Mouse (Mus musculus): ENCODE results near the gene Elk4. TPM values are rescaled to one million over a fixed set of nuclear protein-coding genes. Genes with fewer than 3 reads are reported as not detected.

Elk4 gene
- polyA plus RNA-seq, 1 experiment from 2014 or later, result 23.0 TPM

DNA sequence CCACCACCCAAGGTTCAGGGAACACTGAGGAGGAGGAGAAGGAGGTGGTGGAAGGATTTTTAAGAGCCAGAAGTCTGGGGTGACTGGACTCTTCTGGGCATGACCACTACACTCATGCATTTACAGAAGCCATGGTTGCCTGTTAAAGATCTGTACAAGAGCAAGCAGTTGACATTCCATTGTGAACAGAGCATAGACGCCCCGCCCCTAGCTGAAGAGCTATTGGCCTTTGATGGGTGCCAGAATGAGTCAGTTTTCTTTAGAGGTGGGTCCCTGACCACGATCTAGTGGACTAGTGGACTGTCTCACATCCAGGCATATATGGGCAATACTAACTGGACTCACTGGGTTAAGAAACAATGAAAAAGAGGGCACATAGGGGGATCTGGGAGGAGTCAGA is 1.4 kb upstream of the Elk4 start:
- H3K27ac ChIP-seq (replicated peaks), result no peak overlapping the region
- no peak overlapping the region for H3K9ac ChIP-seq
- no peaks in the 10 kb centered on the region for H3K27me3 ChIP-seq
- WGBS, result 78% methylated on average over 3 of the region's 3 CpGs
- no peak overlapping the region for H3K4me2 ChIP-seq (replicated peaks)
- no peaks in the 10 kb centered on the region for H3K36me3 ChIP-seq
- peaks cover 38% of the 10 kb centered on the region for H3K4me1 ChIP-seq
- no peak overlapping the region for H3K4me3 ChIP-seq (replicated peaks)
- ATAC-seq (ENCODE audit: insufficient number of reproducible peaks, low FRiP score, low TSS enrichment, low read depth), result no peak
- no peaks in the 10 kb centered on the region for H3K9me3 ChIP-seq (replicated peaks)

DNA sequence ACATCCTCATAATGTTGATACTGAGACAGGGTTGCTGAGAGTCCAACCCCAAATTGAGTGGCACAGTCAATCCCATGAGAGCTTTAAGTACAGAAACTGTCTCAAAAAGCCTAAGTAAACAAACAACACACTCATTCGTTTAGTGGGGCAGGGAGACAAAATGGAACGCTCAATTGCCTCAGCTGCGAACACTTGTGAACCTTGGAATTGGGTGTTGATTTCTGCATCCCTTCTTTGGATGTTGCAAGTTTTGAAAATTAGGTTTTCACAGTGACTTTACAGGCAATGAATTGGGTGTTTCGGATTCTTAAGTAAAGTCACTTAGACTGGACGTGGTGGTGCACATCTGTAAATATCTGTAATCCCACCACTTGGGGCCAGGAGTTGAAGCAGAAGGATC is 686 bp upstream of the Elk4 start:
- Histone ChIP-seq H3K36me3 (no peaks in the 10 kb centered on the region), H3K4me2 (replicated peaks) (peak overlapping the region; percentile 62), H3K9me3 (replicated peaks) (no peaks in the 10 kb centered on the region), H3K4me1 (peaks cover 40% of the 10 kb centered on the region), H3K27me3 (no peaks in the 10 kb centered on the region), H3K4me3 (replicated peaks) (peak overlapping the region; percentile 84), H3K27ac (replicated peaks) (peak overlapping the region; percentile 100), H3K9ac (no peak overlapping the region)
- 23% methylated on average over 5 of the region's 5 CpGs for WGBS
- no peak for ATAC-seq (ENCODE audit: insufficient number of reproducible peaks, low FRiP score, low TSS enrichment, low read depth)

DNA sequence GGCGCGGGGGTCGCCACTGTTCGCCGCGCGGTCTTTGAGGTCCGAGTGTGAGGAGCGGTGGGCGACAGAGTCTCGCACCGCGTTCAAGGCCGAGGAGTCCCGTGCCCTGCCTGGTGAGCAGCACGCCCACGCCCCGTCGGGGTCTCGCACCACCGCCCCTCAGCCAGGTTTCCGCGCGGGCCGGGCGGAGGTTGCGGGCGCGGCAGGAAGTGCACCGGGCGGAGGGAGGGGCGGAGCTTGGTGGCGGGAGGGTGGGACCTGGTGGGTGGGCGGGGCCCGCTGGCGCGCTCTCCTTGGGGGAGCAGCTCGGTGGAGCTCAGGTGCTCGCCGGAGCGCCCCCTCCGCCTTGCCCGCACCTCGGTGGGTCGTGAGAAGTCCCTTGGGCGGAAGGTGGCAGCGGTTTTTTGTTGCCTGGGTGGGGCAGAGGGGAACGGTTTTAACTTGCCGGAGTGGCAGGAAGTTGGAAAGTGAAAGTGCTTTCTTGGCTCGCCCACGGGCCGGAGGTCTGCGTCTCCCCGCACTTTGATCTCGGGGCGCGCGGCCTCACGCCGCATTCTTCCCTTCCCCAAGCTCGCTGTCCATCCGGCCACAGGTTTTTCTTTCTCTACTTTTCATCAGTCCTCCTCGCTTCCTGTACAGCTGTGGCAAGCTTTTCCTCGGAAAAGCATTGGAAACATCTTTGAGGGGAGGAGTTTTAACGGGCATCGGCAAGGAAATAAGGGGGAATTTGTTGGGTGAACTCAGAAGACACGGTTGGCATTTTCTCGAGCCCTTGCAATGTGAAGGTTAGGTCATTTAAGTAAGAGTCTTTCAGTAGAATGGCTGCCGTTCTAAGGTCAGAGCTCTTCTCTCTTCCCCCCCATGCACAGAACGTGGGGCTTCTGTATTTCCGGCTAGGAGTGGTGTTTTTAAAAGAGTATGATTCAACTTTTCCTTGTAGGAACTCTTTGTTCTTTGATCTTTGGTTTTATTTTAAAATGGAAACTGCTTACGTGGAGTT is 721 bp downstream of the Elk4 start:
- under 1% methylated on average over 71 of the region's 72 CpGs for WGBS
- peak overlapping the region; percentile 62 for H3K4me2 ChIP-seq (replicated peaks)
- peak overlapping the region; percentile 84 for H3K4me3 ChIP-seq (replicated peaks)
- peaks cover 38% of the 10 kb centered on the region for H3K4me1 ChIP-seq
- H3K9ac ChIP-seq, result peak overlapping the region; percentile 96
- H3K36me3 ChIP-seq, result no peaks in the 10 kb centered on the region
- H3K27ac ChIP-seq (replicated peaks), result peak overlapping the region; percentile 100
- H3K27me3 ChIP-seq, result no peaks in the 10 kb centered on the region
- no peaks in the 10 kb centered on the region for H3K9me3 ChIP-seq (replicated peaks)
- peak; percentile 90 for ATAC-seq (ENCODE audit: insufficient number of reproducible peaks, low FRiP score, low TSS enrichment, low read depth)

DNA sequence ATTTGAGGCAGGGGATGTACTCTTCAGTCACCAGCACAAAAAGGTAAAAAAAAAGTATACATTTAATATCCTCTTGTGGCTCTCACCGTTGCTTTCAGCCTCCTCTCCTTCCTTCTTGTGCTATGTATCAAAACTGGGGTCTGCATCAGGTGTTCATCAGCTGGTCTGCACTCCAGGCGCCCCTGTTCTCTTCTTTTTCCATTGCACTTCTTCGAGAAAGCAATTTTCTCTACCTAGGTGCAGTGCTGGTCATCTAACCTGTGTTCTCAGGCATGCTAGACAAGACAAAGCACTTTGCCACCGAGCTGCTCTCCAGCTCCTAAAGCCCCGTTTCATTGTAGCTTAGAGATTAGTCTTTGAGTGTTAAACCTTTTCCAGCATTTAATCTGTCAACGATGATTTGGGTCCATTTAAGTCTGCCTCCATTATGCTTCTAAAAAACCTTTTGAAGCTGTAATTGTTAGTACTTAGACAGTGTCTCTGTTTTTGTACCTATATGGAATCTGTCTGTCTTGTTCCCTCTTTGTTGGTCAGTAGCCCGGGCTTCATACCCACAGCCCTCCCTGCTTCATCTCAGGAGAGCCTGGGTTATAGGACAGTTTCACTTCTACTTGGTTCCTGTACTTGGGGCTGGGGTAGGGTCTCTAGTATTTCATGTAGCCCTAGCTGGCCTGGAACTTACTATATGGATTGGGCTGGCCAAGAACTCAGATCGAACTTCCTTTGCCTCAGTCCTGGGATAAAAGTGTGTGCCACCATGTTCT is 1.7 kb downstream of the Elk4 start:
- Histone ChIP-seq H3K4me1 (peaks cover 34% of the 10 kb centered on the region), H3K4me3 (replicated peaks) (peak overlapping the region; percentile 84), H3K36me3 (no peaks in the 10 kb centered on the region), H3K9ac (peak overlapping the region; percentile 96; the same call in 1 of the 2 replicates), H3K9me3 (replicated peaks) (no peaks in the 10 kb centered on the region), H3K27me3 (no peaks in the 10 kb centered on the region), H3K27ac (replicated peaks) (peak overlapping the region; percentile 100), H3K4me2 (replicated peaks) (peak overlapping the region; percentile 62)
- WGBS, result 37% methylated on average over 8 of the region's 8 CpGs
- no peak for ATAC-seq (ENCODE audit: insufficient number of reproducible peaks, low FRiP score, low TSS enrichment, low read depth)

DNA sequence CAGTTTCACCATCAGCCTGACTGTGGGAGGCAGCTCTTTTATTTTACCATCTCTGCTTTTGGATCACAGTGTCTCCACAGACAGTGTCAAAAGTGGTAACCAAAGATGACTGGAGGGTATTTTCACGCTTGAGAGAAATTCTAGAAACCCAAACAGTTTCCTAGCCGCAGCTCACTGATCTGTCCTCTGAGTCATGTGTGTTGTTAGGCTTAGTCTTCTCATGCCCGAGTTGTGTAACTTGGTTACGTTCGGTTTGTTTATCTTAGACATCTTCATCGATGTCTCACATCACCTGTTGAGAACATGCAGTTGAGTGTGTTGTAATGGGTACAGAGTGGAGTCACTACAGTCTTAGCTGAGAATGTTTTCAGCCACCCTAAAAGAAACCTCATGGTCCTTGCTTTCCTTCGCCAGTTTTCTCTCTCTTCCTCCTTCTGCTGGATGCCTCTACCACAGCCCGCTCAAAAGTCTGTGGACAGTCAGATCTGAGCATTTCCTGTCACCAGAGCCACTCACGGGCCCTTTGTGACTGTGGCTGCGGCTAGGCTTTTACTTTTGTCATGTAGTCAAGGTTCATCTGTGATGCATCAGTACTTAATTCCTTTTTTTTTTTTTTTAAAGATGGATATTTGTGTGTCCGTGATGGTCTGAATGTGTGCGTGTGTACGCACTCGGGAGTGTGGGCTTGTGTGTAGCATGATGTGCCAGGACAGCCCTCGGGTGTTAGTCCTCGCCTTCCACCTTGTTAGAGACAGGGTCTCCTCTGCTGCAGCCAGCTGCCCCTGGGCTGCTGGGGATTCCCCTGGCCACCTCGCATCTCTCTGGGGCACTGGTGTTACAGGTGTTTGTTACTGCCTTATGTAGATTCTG is 3.5 kb downstream of the Elk4 start:
- ATAC-seq (ENCODE audit: insufficient number of reproducible peaks, low FRiP score, low TSS enrichment, low read depth), result no peak
- 0 out of 2 replicates have a peak overlapping the region, but pooled peaks have one; percentile 48 for H3K27ac ChIP-seq (replicated peaks)
- 74% methylated on average over 17 of the region's 17 CpGs for WGBS
- no peaks in the 10 kb centered on the region for H3K9me3 ChIP-seq (replicated peaks)
- peak overlapping the region; percentile 4; the same call in 1 of the 2 replicates for H3K4me2 ChIP-seq (replicated peaks)
- peaks cover 15% of the 10 kb centered on the region; the same call in 1 of the 2 replicates for H3K36me3 ChIP-seq
- H3K27me3 ChIP-seq, result no peaks in the 10 kb centered on the region
- H3K9ac ChIP-seq, result no peak overlapping the region
- H3K4me1 ChIP-seq, result peaks cover 28% of the 10 kb centered on the region
- H3K4me3 ChIP-seq (replicated peaks), result no peak overlapping the region

DNA sequence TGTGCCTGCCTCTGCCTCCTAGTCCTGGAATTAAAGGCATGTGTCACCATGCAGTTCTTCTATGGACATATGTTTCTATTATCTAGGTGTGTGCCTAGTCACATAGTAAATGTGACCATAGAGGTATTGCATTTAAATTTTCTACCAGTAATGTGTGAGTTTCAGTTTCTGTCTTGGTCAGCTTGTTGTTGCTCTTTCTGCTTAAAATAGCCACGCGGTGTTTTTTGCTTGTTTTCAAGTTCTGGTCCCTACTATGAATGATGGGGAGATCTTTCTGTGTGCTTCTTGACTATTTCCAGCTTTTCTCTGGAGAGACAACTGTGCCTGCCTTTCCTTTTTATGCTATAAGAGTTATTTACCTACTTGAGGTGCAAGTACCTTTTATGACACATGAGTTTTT is 4.4 kb downstream of the Elk4 start:
- ATAC-seq (ENCODE audit: insufficient number of reproducible peaks, low FRiP score, low TSS enrichment, low read depth), result no peak

DNA sequence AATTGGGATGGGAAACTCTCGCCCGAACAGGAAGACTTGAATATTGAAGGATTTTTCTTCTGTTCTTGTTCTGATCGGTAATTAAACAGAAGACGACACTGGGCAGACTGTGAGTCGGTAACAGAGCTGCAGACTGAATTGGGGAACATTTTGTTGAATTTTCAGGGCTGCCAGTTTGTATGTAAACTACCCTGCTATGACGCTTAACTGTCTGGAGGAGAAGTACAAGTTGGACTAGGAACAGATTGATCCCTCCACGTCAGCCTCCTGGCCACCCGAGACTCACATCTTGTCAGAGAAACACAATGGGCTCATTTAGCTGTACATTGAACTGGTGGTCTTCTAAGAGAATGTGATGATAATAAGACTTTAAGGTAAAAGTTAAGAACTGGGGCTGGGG is 5.5 kb downstream of the Elk4 start:
- H3K4me1 ChIP-seq, result peaks cover 23% of the 10 kb centered on the region
- 76% methylated on average over 8 of the region's 8 CpGs for WGBS
- no peaks in the 10 kb centered on the region for H3K27me3 ChIP-seq
- H3K36me3 ChIP-seq, result peaks cover 28% of the 10 kb centered on the region
- no peak for ATAC-seq (ENCODE audit: insufficient number of reproducible peaks, low FRiP score, low TSS enrichment, low read depth)
- H3K4me2 ChIP-seq (replicated peaks), result no peak overlapping the region
- H3K27ac ChIP-seq (replicated peaks), result no peak overlapping the region
- no peak overlapping the region for H3K4me3 ChIP-seq (replicated peaks)
- H3K9me3 ChIP-seq (replicated peaks), result no peaks in the 10 kb centered on the region
- H3K9ac ChIP-seq, result no peak overlapping the region

More for the DNA sequence above, 4.4 kb downstream of the Elk4 start:
- no peak overlapping the region for H3K4me3 ChIP-seq (replicated peaks)
- H3K9me3 ChIP-seq (replicated peaks), result no peaks in the 10 kb centered on the region
- H3K36me3 ChIP-seq, result peaks cover 19% of the 10 kb centered on the region
- H3K4me2 ChIP-seq (replicated peaks), result no peak overlapping the region
- H3K4me1 ChIP-seq, result peaks cover 24% of the 10 kb centered on the region
- no peaks in the 10 kb centered on the region for H3K27me3 ChIP-seq
- WGBS, result 79% methylated on average over 2 of the region's 2 CpGs
- no peak overlapping the region for H3K27ac ChIP-seq (replicated peaks)
- H3K9ac ChIP-seq, result no peak overlapping the region

DNA sequence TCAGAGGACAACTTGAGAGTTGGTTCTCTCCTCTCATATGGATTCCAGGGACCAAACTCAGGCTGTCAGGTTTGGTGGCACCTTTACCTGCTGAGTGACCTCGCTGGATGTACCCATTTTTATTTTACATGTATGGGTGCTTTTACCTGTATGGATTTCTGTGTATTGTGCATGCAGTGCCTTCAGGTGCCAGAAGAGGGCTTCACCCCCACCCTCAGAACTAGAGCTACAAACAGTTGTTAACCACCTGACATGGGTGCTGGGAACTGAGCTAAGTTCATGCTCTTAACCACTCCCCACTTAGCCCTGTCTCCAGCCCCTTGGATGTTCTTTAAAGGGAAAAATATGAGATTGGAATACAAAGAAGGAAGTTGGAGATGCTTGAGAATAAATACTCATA is 7.4 kb downstream of the Elk4 start:
- Histone ChIP-seq H3K27ac (replicated peaks) (no peak overlapping the region), H3K4me2 (replicated peaks) (no peak overlapping the region), H3K36me3 (peaks cover 45% of the 10 kb centered on the region), H3K9me3 (replicated peaks) (no peaks in the 10 kb centered on the region), H3K9ac (no peak overlapping the region), H3K4me1 (peaks cover 13% of the 10 kb centered on the region), H3K27me3 (no peaks in the 10 kb centered on the region), H3K4me3 (replicated peaks) (no peak overlapping the region)
- no peak for ATAC-seq (ENCODE audit: insufficient number of reproducible peaks, low FRiP score, low TSS enrichment, low read depth)
- 96% methylated on average over 1 of the region's 1 CpGs for WGBS

DNA sequence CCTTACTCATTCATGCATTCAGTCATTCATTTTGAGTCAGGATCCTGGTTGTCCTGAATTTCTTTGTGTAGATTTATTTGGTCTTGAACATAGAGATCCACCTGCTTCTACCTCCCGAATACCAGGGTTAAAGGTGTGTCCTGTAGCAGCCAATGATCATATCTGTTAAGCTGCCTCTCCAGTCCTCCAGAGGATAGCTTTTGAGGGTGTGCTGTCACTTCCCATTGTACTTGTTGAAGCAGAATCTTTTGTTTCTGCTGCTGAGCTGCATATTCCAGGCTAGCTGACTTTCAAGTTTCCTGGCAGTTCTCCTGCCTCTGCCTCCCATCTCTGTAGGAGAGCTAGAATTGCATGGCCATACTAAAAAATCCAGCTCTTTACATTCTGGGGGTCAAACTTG is 9.3 kb downstream of the Elk4 start:
- no peak for ATAC-seq (ENCODE audit: insufficient number of reproducible peaks, low FRiP score, low TSS enrichment, low read depth)
- 90% methylated on average over 1 of the region's 1 CpGs for WGBS
- H3K27me3 ChIP-seq, result no peaks in the 10 kb centered on the region

DNA sequence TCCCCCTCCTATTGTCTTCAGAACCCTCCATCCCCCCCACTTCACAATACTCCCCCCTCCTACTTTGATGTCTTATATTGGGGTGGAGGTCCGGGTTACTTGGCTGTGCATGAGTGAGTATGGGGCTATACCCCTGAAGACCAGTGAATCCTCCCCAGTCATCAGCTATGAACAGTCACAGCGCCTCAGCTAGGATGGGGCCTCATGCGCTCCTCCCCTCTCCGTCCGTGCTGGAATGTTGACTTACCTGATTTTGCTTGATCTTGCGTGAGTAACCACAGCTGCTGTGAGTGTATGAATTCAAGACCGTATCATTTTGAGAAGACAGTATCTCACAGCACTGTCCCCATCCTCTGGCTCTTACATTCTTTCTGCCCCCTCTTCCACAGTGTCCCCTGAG is 12.5 kb downstream of the Elk4 start:
- H3K4me2 ChIP-seq (replicated peaks), result no peak overlapping the region
- no peak overlapping the region for H3K27ac ChIP-seq (replicated peaks)
- H3K9ac ChIP-seq, result no peak overlapping the region
- H3K4me3 ChIP-seq (replicated peaks), result no peak overlapping the region
- no peaks in the 10 kb centered on the region for H3K9me3 ChIP-seq (replicated peaks)
- WGBS, result 70% methylated on average over 7 of the region's 7 CpGs
- H3K36me3 ChIP-seq, result peaks cover 70% of the 10 kb centered on the region
- H3K4me1 ChIP-seq, result no peaks in the 10 kb centered on the region
- ATAC-seq (ENCODE audit: insufficient number of reproducible peaks, low FRiP score, low TSS enrichment, low read depth), result no peak
- H3K27me3 ChIP-seq, result no peaks in the 10 kb centered on the region

More for the DNA sequence above, 9.3 kb downstream of the Elk4 start:
- no peaks in the 10 kb centered on the region for H3K4me1 ChIP-seq
- H3K36me3 ChIP-seq, result peaks cover 56% of the 10 kb centered on the region
- no peaks in the 10 kb centered on the region for H3K9me3 ChIP-seq (replicated peaks)
- no peak overlapping the region for H3K4me2 ChIP-seq (replicated peaks)
- no peak overlapping the region for H3K4me3 ChIP-seq (replicated peaks)
- H3K27ac ChIP-seq (replicated peaks), result no peak overlapping the region
- H3K9ac ChIP-seq, result no peak overlapping the region

All from embryonic facial prominence, embryonic 15.5 days (tissue).